Mouse (Mus musculus): ENCODE data around the gene Afm.

GRCm38 (mm10) chr5:90565205-90565604 lies 46.5 kb downstream of the Afm start:
- TF ChIP-seq CTCF (IDR thresholded peaks at IDR 0.05; ENCODE audit: low read depth, low read length) (no peak), POLR2A (IDR thresholded peaks at IDR 0.05; ENCODE audit: insufficient read depth, low read length) (no peak)
